Mouse (Mus musculus): Measurements from ENCODE around the gene Tmie. TPM values are rescaled to one million over a fixed set of nuclear protein-coding genes. Genes with fewer than 3 reads are reported as not detected.

The Tmie gene
- total and polyA plus RNA-seq, 3 experiments = not detected

DNA sequence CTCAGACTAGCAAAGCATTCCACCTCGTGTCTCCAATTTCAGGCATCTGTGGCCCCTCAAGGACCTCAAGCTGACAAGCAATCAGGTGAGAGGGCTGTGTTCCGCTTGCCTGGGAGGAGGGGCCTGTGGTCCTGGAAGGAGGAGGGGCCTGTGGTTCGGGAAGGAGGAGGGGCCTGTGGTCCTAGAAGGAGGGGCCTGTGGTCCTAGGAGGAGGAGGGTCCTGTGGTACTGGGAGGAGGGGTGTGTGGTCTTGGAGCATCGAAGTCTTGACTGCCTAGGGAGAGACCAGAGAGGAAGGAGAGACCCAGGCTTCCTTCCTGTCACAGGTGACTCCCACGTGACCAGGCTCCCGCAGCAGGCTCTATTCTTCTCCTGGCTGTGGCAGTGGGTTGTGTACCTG lies 16.7 kb upstream of the Tmie start:
- no peak overlapping the region for H3K9ac ChIP-seq (ENCODE audit: insufficient read depth, low read depth)
- no peak overlapping the region for H3K27ac ChIP-seq (ENCODE audit: insufficient read depth, low read depth)
- no peak overlapping the region for H3K4me2 ChIP-seq (ENCODE audit: insufficient read depth, low read depth, poor library complexity, severe bottlenecking)
- peaks cover 4 to 28% of the 10 kb centered on the region in 2 experiments; a peak in 3 of 4 replicates for H3K4me1 ChIP-seq (ENCODE audit: control insufficient read depth in 1 of 2, insufficient read depth in 2 of 2)
- TF ChIP-seq USF1 (IDR thresholded peaks at IDR 0.05; ENCODE audit: low read depth, low read length) = peak; percentile 10; the same call in 1 of the 2 replicates
- TF ChIP-seq IRF4 (IDR thresholded peaks at IDR 0.05; ENCODE audit: low read depth, low read length) = no peak
- in situ Hi-C loops (cut with MboI; ENCODE audit: low pct_ligation_motif_present, low pct_unique_long_range_greater_than_20kb, low sequenced_read_pairs) = no loop called here
- dilution Hi-C loops (cut with MboI; ENCODE audit: extremely low pct_ligation_motif_present, extremely low pct_unique_long_range_greater_than_20kb, low sequenced_read_pairs) = no loop called here
- H3K27me3 ChIP-seq (replicated peaks) = no peaks in the 10 kb centered on the region
- H3K79me2 ChIP-seq (replicated peaks; ENCODE audit: control insufficient read depth, extremely low read depth, insufficient read depth, poor library complexity, severe bottlenecking) = no peaks in the 10 kb centered on the region
- H3K4me3 ChIP-seq (replicated peaks in 1 of 3; ENCODE audit: low read depth in 2 of 3, low read length in 2 of 3, poor library complexity in 1 of 3) = no peak overlapping the region
- DNase-seq (ENCODE audit: extremely low read depth) = no peak
- peaks cover 0 to 72% of the 10 kb centered on the region in 2 experiments for H3K36me3 ChIP-seq (replicated peaks in 1 of 2; ENCODE audit: control insufficient read depth in 1 of 2, insufficient read depth in 1 of 2, low read length in 1 of 2)
- H3K9me3 ChIP-seq (replicated peaks; ENCODE audit: low read length) = no peaks in the 10 kb centered on the region

- no peak for DNase-seq (ENCODE audit: extremely low read depth)
- Histone ChIP-seq H3K4me3 (replicated peaks in 1 of 3; ENCODE audit: low read depth in 2 of 3, low read length in 2 of 3, poor library complexity in 1 of 3) (no peak overlapping the region), H3K79me2 (replicated peaks; ENCODE audit: control insufficient read depth, extremely low read depth, insufficient read depth, poor library complexity, severe bottlenecking) (no peaks in the 10 kb centered on the region), H3K27me3 (replicated peaks) (no peaks in the 10 kb centered on the region), H3K36me3 (replicated peaks in 1 of 2; ENCODE audit: control insufficient read depth in 1 of 2, insufficient read depth in 1 of 2, low read length in 1 of 2) (peaks cover 0 to 78% of the 10 kb centered on the region in 2 experiments), H3K9ac (ENCODE audit: insufficient read depth, low read depth) (no peak overlapping the region), H3K4me2 (ENCODE audit: insufficient read depth, low read depth, poor library complexity, severe bottlenecking) (no peak overlapping the region), H3K9me3 (replicated peaks; ENCODE audit: low read length) (no peaks in the 10 kb centered on the region), H3K4me1 (ENCODE audit: control insufficient read depth in 1 of 2, insufficient read depth in 2 of 2) (peaks cover 4 to 34% of the 10 kb centered on the region in 2 experiments; a peak in 3 of 4 replicates), H3K27ac (ENCODE audit: insufficient read depth, low read depth) (no peak overlapping the region)
- dilution Hi-C loops (cut with MboI; ENCODE audit: extremely low pct_ligation_motif_present, extremely low pct_unique_long_range_greater_than_20kb, low sequenced_read_pairs) = no loop called here
- in situ Hi-C loops (cut with MboI; ENCODE audit: low pct_ligation_motif_present, low pct_unique_long_range_greater_than_20kb, low sequenced_read_pairs) = no loop called here
- no peak for TF ChIP-seq ETS1 (conservative IDR thresholded peaks at IDR 0.05; ENCODE audit: low read depth, low read length)
- TF ChIP-seq ELF1 (IDR thresholded peaks at IDR 0.05; ENCODE audit: low read depth, low read length) = no peak
Observed at GRCm38 (mm10) chr9:110895994-110896393, 16.1 kb upstream of the Tmie start.

GRCm38 (mm10) chr9:110895507-110895906 lies 15.6 kb upstream of the Tmie start:
- Histone ChIP-seq H3K27me3 (replicated peaks) (no peaks in the 10 kb centered on the region), H3K4me1 (ENCODE audit: control insufficient read depth in 1 of 2, insufficient read depth in 2 of 2) (peaks cover 4 to 39% of the 10 kb centered on the region in 2 experiments; a peak in 3 of 4 replicates), H3K9me3 (replicated peaks; ENCODE audit: low read length) (no peaks in the 10 kb centered on the region), H3K79me2 (replicated peaks; ENCODE audit: control insufficient read depth, extremely low read depth, insufficient read depth, poor library complexity, severe bottlenecking) (no peaks in the 10 kb centered on the region), H3K9ac (ENCODE audit: insufficient read depth, low read depth) (no peak overlapping the region), H3K27ac (ENCODE audit: insufficient read depth, low read depth) (no peak overlapping the region), H3K36me3 (replicated peaks in 1 of 2; ENCODE audit: control insufficient read depth in 1 of 2, insufficient read depth in 1 of 2, low read length in 1 of 2) (peaks cover 0 to 83% of the 10 kb centered on the region in 2 experiments), H3K4me3 (replicated peaks in 1 of 3; ENCODE audit: low read depth in 2 of 3, low read length in 2 of 3, poor library complexity in 1 of 3) (no peak overlapping the region), H3K4me2 (ENCODE audit: insufficient read depth, low read depth, poor library complexity, severe bottlenecking) (no peak overlapping the region)
- DNase-seq (ENCODE audit: extremely low read depth) = no peak
- TF ChIP-seq SIN3A (IDR thresholded peaks at IDR 0.05; ENCODE audit: low read length) (no peak), IRF4 (IDR thresholded peaks at IDR 0.05; ENCODE audit: low read depth, low read length) (no peak), KAT2A (IDR thresholded peaks at IDR 0.05; ENCODE audit: insufficient replicate concordance, low read length) (no peak), JUN (IDR thresholded peaks at IDR 0.05; ENCODE audit: insufficient read depth, low read depth, low read length) (no peak), NRF1 (IDR thresholded peaks at IDR 0.05; ENCODE audit: low read depth, low read length) (no peak), GABPA (IDR thresholded peaks at IDR 0.05; ENCODE audit: insufficient replicate concordance, low read depth, low read length) (no peak), CTCF (conservative IDR thresholded peaks at IDR 0.05 in 1 of 2, IDR thresholded peaks at IDR 0.05 in 1 of 2; ENCODE audit: low read depth in 2 of 2, low read length in 2 of 2) (peak; percentile 9 to 25; a peak in 2 of 4 replicates)
- in situ Hi-C loops (cut with MboI; ENCODE audit: low pct_ligation_motif_present, low pct_unique_long_range_greater_than_20kb, low sequenced_read_pairs) = no loop called here
- dilution Hi-C loops (cut with MboI; ENCODE audit: extremely low pct_ligation_motif_present, extremely low pct_unique_long_range_greater_than_20kb, low sequenced_read_pairs) = no loop called here

Data from CH12.LX (cell line).